Mouse (Mus musculus) MEL (cell line): ENCODE data around the gene Gm10778. TPM values are rescaled to one million over a fixed set of nuclear protein-coding genes. Genes with fewer than 3 reads are reported as not detected.

Source experiments
- DNase-seq: peaks from one replicate; pipeline ENCODE4 v3.0.0; 2011; ENCODE audit warnings: low read depth, low spot score
- H3K27ac ChIP-seq: 2 replicates; pipeline ENCODE4 v1.5.1; 2012; ENCODE audit warnings: low read depth, mild to moderate bottlenecking, control low read depth, low read length, moderate library complexity; ENCODE audit not compliant: control insufficient read depth
- H3K27me3 ChIP-seq, 2 experiments: fragments of 150-350 bp in 1 of 2; sonication (generic) in 1 of 2; 2 replicates each; pipeline ENCODE4 v1.6.1; 2012; ENCODE audit warnings: low read length in 2 of 2, mild to moderate bottlenecking in 2 of 2, improper control_type of control experiment in 1 of 2, moderate library complexity in 1 of 2; ENCODE audit not compliant: insufficient read depth in 2 of 2, control insufficient read depth in 1 of 2
- H3K36me3 ChIP-seq, 2 experiments: 2 replicates each; pipeline ENCODE4 v1.6.1; 2012 to 2014; ENCODE audit warnings: low read length in 2 of 2, improper control_type of control experiment in 1 of 2, inconsistent platforms in 1 of 2, mild to moderate bottlenecking in 1 of 2; ENCODE audit not compliant: insufficient read depth in 2 of 2, control insufficient read depth in 1 of 2
- H3K4me1 ChIP-seq, 2 experiments: fragments of 150-350 bp in 1 of 2; sonication (generic) in 1 of 2; 2 replicates each; pipeline ENCODE4 v1.6.1; 2012; ENCODE audit warnings: low read length in 2 of 2, improper control_type of control experiment in 1 of 2, mild to moderate bottlenecking in 1 of 2; ENCODE audit not compliant: insufficient read depth in 2 of 2, control insufficient read depth in 1 of 2
- H3K4me3 ChIP-seq, 2 experiments: fragments of 150-350 bp in 1 of 2; sonication (generic) in 1 of 2; 2 replicates each; pipeline ENCODE4 v1.5.1; 2012; ENCODE audit warnings: low read depth in 2 of 2, low read length in 2 of 2, mild to moderate bottlenecking in 2 of 2, moderate library complexity in 2 of 2, control low read depth in 1 of 2, improper control_type of control experiment in 1 of 2; ENCODE audit not compliant: control insufficient read depth in 1 of 2, insufficient read depth in 1 of 2
- H3K79me2 ChIP-seq: 2 replicates; pipeline ENCODE4 v1.6.1; 2012; ENCODE audit warnings: mild to moderate bottlenecking, low read length, moderate library complexity; ENCODE audit not compliant: control insufficient read depth, poor library complexity, insufficient read depth
- H3K9ac ChIP-seq: 2 replicates; pipeline ENCODE4 v1.6.1; 2012; ENCODE audit warnings: low read depth, mild to moderate bottlenecking, control low read depth, low read length, moderate library complexity; ENCODE audit not compliant: control insufficient read depth, poor library complexity, severe bottlenecking
- H3K9me3 ChIP-seq: fragments of 150-350 bp; sonication (generic); replicated peaks from 2 replicates; pipeline ENCODE4 v1.6.1; 2012; ENCODE audit warnings: mild to moderate bottlenecking, low read length, improper control_type of control experiment, moderate library complexity; ENCODE audit not compliant: insufficient read depth
- BHLHE40 ChIP-seq: IDR thresholded peaks from 2 replicates; pipeline ENCODE4 v1.6.1; 2012; ENCODE audit warnings: low read depth, mild to moderate bottlenecking, inconsistent platforms, low read length, improper control_type of control experiment, borderline replicate concordance
- CHD2 ChIP-seq: IDR thresholded peaks from 2 replicates; pipeline ENCODE4 v1.6.1; 2011; ENCODE audit warnings: low read length, improper control_type of control experiment
- CTCF ChIP-seq, 3 experiments: IDR thresholded peaks in 2 of 3; conservative IDR thresholded peaks in 1 of 3; 2 replicates each; pipeline ENCODE4 v1.5.1; 2011 to 2012; ENCODE audit warnings: low read length in 3 of 3, low read depth in 2 of 3, mild to moderate bottlenecking in 2 of 3, improper control_type of control experiment in 1 of 3, inconsistent platforms in 1 of 3, mixed read lengths in 1 of 3, moderate library complexity in 1 of 3; ENCODE audit not compliant: control insufficient read depth in 1 of 3, insufficient read depth in 1 of 3, poor library complexity in 1 of 3, severe bottlenecking in 1 of 3
- E2F4 ChIP-seq: IDR thresholded peaks from 2 replicates; pipeline ENCODE4 v1.6.1; 2011; ENCODE audit warnings: low read depth, low read length, improper control_type of control experiment, borderline replicate concordance
- EP300 ChIP-seq, 2 experiments: IDR thresholded peaks; 2 replicates each; pipeline ENCODE4 v1.6.1; 2011; ENCODE audit warnings: improper control_type of control experiment in 2 of 2, low read length in 2 of 2, low read depth in 1 of 2, mild to moderate bottlenecking in 1 of 2
- ETS1 ChIP-seq: IDR thresholded peaks from 2 replicates; pipeline ENCODE4 v1.6.1; 2012; ENCODE audit warnings: low read depth, mild to moderate bottlenecking, inconsistent platforms, low read length, improper control_type of control experiment, moderate library complexity
- GATA1 ChIP-seq: IDR thresholded peaks from 2 replicates; pipeline ENCODE4 v1.6.1; 2011; ENCODE audit warnings: low read depth, low read length, improper control_type of control experiment
- HCFC1 ChIP-seq: IDR thresholded peaks from 2 replicates; pipeline ENCODE4 v1.6.1; 2012; ENCODE audit warnings: low read depth, mild to moderate bottlenecking, inconsistent platforms, low read length, improper control_type of control experiment, moderate library complexity
- JUND ChIP-seq: IDR thresholded peaks from 2 replicates; pipeline ENCODE4 v1.6.1; 2011; ENCODE audit warnings: low read depth, mild to moderate bottlenecking, improper control_type of control experiment, low read length
- MAZ ChIP-seq: IDR thresholded peaks from 2 replicates; pipeline ENCODE4 v1.6.1; 2012; ENCODE audit warnings: low read depth, mild to moderate bottlenecking, inconsistent platforms, low read length, improper control_type of control experiment
- MXI1 ChIP-seq: IDR thresholded peaks from 2 replicates; pipeline ENCODE4 v1.6.1; 2011; ENCODE audit warnings: mild to moderate bottlenecking, low read depth, low read length, improper control_type of control experiment
- POLR2A ChIP-seq, 2 experiments: IDR thresholded peaks; 2 replicates each; pipeline ENCODE4 v1.6.1; 2011 to 2012; ENCODE audit warnings: low read length in 2 of 2, mild to moderate bottlenecking in 2 of 2, control low read depth in 1 of 2, improper control_type of control experiment in 1 of 2, low read depth in 1 of 2, moderate library complexity in 1 of 2; ENCODE audit not compliant: control insufficient read depth in 1 of 2, insufficient read depth in 1 of 2, poor library complexity in 1 of 2
- POLR2AphosphoS2 ChIP-seq: IDR thresholded peaks from 2 replicates; pipeline ENCODE4 v1.6.1; 2011; ENCODE audit warnings: low read length, improper control_type of control experiment
- RAD21 ChIP-seq: IDR thresholded peaks from 2 replicates; pipeline ENCODE4 v1.6.1; 2011; ENCODE audit warnings: mild to moderate bottlenecking, low read depth, low read length, improper control_type of control experiment
- RCOR1 ChIP-seq: IDR thresholded peaks from 2 replicates; pipeline ENCODE4 v1.6.1; 2012; ENCODE audit warnings: low read depth, mild to moderate bottlenecking, inconsistent platforms, low read length, improper control_type of control experiment
- SIN3A ChIP-seq: IDR thresholded peaks from 2 replicates; pipeline ENCODE4 v1.6.1; 2012; ENCODE audit warnings: low read length, improper control_type of control experiment, inconsistent platforms
- SMC3 ChIP-seq: IDR thresholded peaks from 2 replicates; pipeline ENCODE4 v1.6.1; 2011; ENCODE audit warnings: low read depth, low read length, improper control_type of control experiment
- UBTF ChIP-seq: IDR thresholded peaks from 2 replicates; pipeline ENCODE4 v1.6.1; 2012; ENCODE audit warnings: low read depth, mild to moderate bottlenecking, inconsistent platforms, low read length, improper control_type of control experiment, moderate library complexity, borderline replicate concordance; ENCODE audit not compliant: insufficient read depth
- USF1 ChIP-seq: IDR thresholded peaks from 2 replicates; pipeline ENCODE4 v1.6.1; 2014; ENCODE audit warnings: low read depth, mild to moderate bottlenecking, inconsistent platforms, low read length, improper control_type of control experiment, moderate library complexity
- ZC3H11A ChIP-seq: IDR thresholded peaks from 2 replicates; pipeline ENCODE4 v1.6.1; 2012; ENCODE audit warnings: low read depth, mild to moderate bottlenecking, inconsistent platforms, low read length, improper control_type of control experiment
- ZKSCAN1 ChIP-seq: IDR thresholded peaks from 2 replicates; pipeline ENCODE4 v1.6.1; 2012; ENCODE audit warnings: low read depth, mild to moderate bottlenecking, inconsistent platforms, low read length, improper control_type of control experiment, moderate library complexity
- polyA plus RNA-seq, 2 experiments: library from polyadenylated mRNA; stranded (reverse) in 1 of 2; unstranded in 1 of 2; fragments of >175 nt in 1 of 2; fragments of >200 nt in 1 of 2; gene quantifications; 2 replicates each; pipeline versions ENCODE4 v1.2.1 to v1.2.4; 2012; ENCODE audit warnings: low replicate concordance in 2 of 2, low read depth in 1 of 2; ENCODE audit not compliant: insufficient read length in 2 of 2, insufficient read depth in 1 of 2, missing spikeins in 1 of 2
- total RNA-seq: library from RNA; depleted of rRNA; stranded (reverse); fragments of 300-350 nt; gene quantifications from 2 replicates; pipeline ENCODE4 v1.2.3, GENCODE M21; 2012

The Gm10778 gene
- total and polyA plus RNA-seq, 3 experiments: 2.0 to 3.9 TPM; not detected in 1

GRCm38 (mm10) chr10:81602741-81603151 is 46.1 kb upstream of the Gm10778 start:
- no peaks in the 10 kb centered on the region; the same call in 1 of the 2 replicates for H3K79me2 ChIP-seq
- no peaks in the 10 kb centered on the region for H3K27me3 ChIP-seq
- H3K4me1 ChIP-seq: peaks cover 12 to 25% of the 10 kb centered on the region in 2 experiments
- H3K4me3 ChIP-seq: no peak overlapping the region
- DNase-seq: peak; percentile 85
- H3K36me3 ChIP-seq: peaks cover 0 to 18% of the 10 kb centered on the region in 2 experiments; a peak in 2 of 4 replicates
- no peak overlapping the region for H3K9ac ChIP-seq
- no peaks in the 10 kb centered on the region for H3K9me3 ChIP-seq
- TF ChIP-seq E2F4 (no peak), SMC3 (peak; percentile 39), UBTF (no peak), ETS1 (peak; percentile 98), BHLHE40 (0 out of 2 replicates have a peak, but pooled peaks have one; percentile 24), GATA1 (no peak), MXI1 (peak; percentile 62), HCFC1 (peak; percentile 58; the same call in 1 of the 2 replicates), CTCF (IDR thresholded peaks at IDR 0.05 in 2 of 3, conservative IDR thresholded peaks at IDR 0.05 in 1 of 3; ENCODE audit: control insufficient read depth in 1 of 3, insufficient read depth in 1 of 3, low read depth in 2 of 3, low read length in 3 of 3, poor library complexity in 1 of 3, severe bottlenecking in 1 of 3) (peak in 2 of 3 experiments; percentile 79 to 80; a peak in 5 of 6 replicates), ZC3H11A (0 out of 2 replicates have a peak, but pooled peaks have one; percentile 23), RAD21 (peak; percentile 14; the same call in 1 of the 2 replicates), SIN3A (peak; percentile 86), USF1 (no peak), POLR2A (IDR thresholded peaks at IDR 0.05; ENCODE audit: control insufficient read depth in 1 of 2, insufficient read depth in 1 of 2, low read depth in 1 of 2, low read length in 2 of 2, poor library complexity in 1 of 2) (no peak), JUND (peak; percentile 80), EP300 (IDR thresholded peaks at IDR 0.05; ENCODE audit: low read depth in 1 of 2, low read length in 2 of 2) (no peak; a peak in 1 of 4 replicates), ZKSCAN1 (no peak), RCOR1 (peak; percentile 46; the same call in 1 of the 2 replicates), MAZ (peak; percentile 94), POLR2AphosphoS2 (no peak), CHD2 (no peak)
- no peak overlapping the region for H3K27ac ChIP-seq
